Mouse (Mus musculus): ENCODE results near the gene Shank2. TPM values are rescaled to one million over a fixed set of nuclear protein-coding genes. Genes with fewer than 3 reads are reported as not detected.

The Shank2 gene
- total RNA-seq, 1 experiment from 2014 or later: not detected

DNA sequence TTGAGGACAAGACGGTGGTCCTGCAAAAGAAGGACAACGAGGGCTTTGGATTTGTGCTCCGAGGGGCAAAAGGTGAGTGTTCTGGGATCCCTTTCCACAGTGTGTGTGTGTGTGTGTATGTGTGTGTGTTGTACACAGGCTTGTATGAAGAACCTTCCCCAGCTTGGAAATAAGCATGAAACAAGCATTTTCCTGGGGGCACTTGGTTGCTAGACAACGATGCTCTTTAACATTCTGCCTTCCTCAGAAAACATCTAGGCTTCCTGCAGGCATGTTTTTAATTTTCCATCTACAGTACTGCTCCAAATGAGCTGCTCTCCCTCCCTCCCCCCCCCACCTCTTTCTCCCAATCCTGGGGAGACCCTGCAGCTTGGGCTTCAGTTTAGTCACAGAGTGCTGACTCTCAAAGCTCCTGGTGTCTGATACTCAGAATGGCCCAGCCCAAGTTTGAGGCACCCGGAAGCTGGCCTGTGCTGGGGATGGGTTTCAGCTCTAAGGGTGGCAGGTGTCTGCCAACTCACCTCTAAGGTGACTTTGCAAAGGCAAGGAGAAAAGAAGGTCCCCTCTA, 283.4 kb downstream of the Shank2 start:
- no peak for ATAC-seq (replicated peaks; ENCODE audit: insufficient number of reproducible peaks, low FRiP score, low TSS enrichment, poor library complexity, severe bottlenecking)

DNA sequence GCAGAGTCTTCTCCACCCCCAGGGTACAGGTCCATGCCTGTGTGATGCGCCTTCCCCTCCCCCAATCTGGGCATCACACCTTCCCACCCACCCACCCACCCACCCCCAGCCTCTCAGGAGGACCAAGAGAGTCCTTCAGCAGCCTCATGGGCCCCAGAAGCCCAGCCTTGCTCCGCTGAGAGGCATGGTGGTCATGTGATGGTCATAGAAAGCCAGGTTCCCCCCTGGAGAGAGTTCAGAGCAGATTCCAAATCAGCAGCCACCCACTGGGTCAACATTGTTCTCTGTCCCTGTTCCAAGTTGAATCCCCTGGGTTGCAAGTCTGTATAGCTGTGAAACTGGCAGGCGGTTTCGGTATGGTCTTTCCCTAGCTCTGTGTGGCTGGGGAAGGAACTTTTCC, 284.2 kb downstream of the Shank2 start:
- ATAC-seq (replicated peaks; ENCODE audit: insufficient number of reproducible peaks, low FRiP score, low TSS enrichment, poor library complexity, severe bottlenecking): no peak

- ATAC-seq (replicated peaks; ENCODE audit: insufficient number of reproducible peaks, low FRiP score, low TSS enrichment, poor library complexity, severe bottlenecking): no peak
These were observed 286.3 kb downstream of the Shank2 start for GRCm38 (mm10) chr7:144287991-144288390.

GRCm38 (mm10) chr7:144291478-144291877, 289.8 kb downstream of the Shank2 start:
- no peak for ATAC-seq (replicated peaks; ENCODE audit: insufficient number of reproducible peaks, low FRiP score, low TSS enrichment, poor library complexity, severe bottlenecking)

DNA sequence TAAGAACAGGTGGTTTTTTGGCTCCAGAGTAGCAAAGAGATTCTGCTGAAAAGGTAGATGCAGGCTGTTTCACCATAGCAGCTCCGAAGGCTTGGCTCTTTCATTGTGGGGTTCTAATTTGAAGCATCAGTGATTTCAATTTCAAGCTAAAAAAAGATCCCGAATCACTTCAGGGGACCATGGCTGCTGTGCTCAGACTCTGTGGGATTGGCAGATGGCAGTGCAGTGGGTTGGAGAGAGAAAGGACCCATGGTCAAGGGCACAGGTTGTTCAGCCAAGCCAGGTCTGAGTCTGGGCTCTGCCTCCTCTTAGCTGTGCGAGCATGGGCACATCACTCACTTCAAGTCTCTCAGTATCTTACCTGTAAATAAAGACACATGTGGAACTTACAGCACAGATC, 291.9 kb downstream of the Shank2 start:
- ATAC-seq (replicated peaks; ENCODE audit: insufficient number of reproducible peaks, low FRiP score, low TSS enrichment, poor library complexity, severe bottlenecking): no peak

GRCm38 (mm10) chr7:144294239-144295200, 292.8 kb downstream of the Shank2 start:
- ATAC-seq (replicated peaks; ENCODE audit: insufficient number of reproducible peaks, low FRiP score, low TSS enrichment, poor library complexity, severe bottlenecking): no peak

DNA sequence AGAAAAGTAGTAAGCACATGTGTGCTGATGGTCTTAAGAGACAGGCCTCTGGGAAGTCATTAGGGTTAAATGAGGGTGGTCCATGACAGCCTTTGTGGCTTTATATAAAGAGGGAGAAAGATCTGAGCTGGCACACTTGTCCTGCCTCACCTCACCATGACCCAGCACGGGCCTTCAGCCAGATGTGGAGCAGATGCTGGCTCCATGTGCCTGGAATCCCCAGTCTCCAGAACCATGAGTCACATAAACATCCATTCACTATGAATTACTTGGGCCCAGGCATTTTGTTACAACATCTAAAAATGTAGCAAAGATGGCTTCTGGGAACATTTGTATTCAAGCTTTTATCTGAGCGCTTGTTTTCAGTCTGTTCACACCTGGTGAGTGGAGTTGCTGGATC, 297.6 kb downstream of the Shank2 start:
- ATAC-seq (replicated peaks; ENCODE audit: insufficient number of reproducible peaks, low FRiP score, low TSS enrichment, poor library complexity, severe bottlenecking): no peak

DNA sequence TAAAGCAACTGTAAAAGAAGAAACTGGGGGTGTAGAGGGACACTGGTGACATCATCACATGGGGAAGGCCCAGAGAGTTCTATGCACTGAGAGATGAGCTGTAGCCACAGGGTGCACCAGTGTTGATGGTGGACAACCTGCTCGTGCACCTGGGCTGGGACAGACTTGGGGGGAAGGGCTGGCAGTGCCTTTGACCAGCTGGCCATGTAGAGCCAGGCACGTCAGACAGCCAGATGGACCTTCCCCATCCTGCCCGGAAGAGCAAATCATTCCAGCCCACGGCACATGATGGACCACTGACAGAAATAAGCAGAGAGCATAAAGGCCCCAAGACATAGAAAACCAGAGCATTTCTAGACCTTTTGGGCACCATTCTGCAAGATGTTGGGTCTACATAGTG, 299.9 kb downstream of the Shank2 start:
- no peak for ATAC-seq (replicated peaks; ENCODE audit: insufficient number of reproducible peaks, low FRiP score, low TSS enrichment, poor library complexity, severe bottlenecking)

DNA sequence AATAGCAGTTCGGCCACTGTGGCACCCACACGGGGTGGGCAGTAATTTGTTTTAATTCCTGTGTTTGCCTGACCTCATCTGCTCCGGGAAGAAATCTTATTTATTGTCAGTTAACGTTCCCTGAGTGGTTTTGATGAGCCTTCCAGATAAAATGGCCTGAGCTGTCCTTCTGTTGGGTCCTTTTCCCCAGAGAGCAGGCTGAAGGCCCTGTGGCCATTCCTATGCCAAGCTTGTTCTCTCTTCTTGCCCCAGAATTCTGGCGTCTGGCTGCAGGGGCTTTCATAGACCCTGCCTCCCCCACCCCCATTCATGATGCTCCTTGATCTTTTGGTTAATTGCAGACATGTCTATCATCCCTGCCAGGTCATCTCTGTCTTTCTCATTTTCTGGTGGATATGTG, 300.8 kb downstream of the Shank2 start:
- no peak for ATAC-seq (replicated peaks; ENCODE audit: insufficient number of reproducible peaks, low FRiP score, low TSS enrichment, poor library complexity, severe bottlenecking)

DNA sequence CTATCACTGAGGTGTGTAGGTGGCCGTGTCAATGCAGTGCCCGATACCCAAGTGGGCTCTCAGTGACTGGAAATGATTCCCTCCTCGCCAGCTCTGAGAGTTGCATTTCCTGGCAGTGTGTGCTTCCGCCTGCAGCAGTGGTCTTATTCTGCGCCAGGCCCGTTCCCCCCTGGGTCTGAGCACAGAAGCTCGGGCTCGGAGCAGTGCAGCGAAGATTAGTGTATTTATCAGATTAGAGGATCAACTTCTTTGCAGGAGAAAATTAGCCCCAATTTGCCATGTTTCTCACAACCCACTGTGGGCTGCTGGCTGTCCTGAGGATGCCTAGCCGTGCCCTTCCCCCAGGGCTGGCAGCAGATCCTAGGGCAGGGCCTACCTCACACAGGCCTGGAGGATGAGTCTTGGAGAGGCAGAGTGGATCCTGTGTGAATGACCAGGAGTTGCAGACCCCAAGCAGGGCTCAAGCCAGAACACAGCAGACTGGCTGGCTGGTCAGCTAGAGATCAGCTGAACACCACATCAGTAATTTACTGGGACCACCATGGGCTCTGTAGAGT, 306.2 kb downstream of the Shank2 start:
- no peak for ATAC-seq (replicated peaks; ENCODE audit: insufficient number of reproducible peaks, low FRiP score, low TSS enrichment, poor library complexity, severe bottlenecking)

DNA sequence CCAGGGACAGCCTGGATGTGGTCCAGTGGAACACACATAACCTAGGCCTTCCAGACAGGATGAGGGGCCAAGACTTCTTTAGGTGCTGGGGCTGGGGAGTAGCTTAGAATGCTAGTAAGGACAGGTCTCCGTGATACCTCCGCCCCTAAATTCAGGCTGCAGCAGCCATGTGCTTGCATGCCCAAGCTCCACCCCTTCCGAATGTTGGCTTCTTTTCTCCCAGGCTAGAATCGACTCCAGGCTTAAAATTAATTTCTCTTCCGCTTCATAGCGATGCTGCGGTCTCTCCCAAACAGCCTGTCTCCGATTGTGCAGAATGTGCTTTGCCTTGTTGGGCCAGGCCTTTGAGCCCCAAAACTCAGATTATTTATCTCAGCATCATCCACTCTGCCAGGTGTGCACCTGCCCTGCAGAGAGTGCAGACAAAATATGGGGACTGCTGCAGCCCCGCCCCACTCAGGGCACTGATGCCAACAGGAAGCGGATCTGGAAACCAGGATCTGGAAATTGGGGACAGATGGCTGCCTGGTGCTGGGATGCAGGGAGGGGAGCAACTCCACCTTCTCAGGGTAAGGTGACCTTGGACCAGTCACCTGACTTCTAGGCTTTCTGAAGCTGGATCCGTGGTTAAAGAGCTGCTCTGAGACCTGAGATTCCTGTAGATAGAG, 312.8 kb downstream of the Shank2 start:
- no peak for ATAC-seq (replicated peaks; ENCODE audit: insufficient number of reproducible peaks, low FRiP score, low TSS enrichment, poor library complexity, severe bottlenecking)

- ATAC-seq (replicated peaks; ENCODE audit: insufficient number of reproducible peaks, low FRiP score, low TSS enrichment, poor library complexity, severe bottlenecking): no peak
These were observed 314.5 kb downstream of the Shank2 start for GRCm38 (mm10) chr7:144316224-144316623.

GRCm38 (mm10) chr7:144316797-144317196, 315.1 kb downstream of the Shank2 start:
- ATAC-seq (replicated peaks; ENCODE audit: insufficient number of reproducible peaks, low FRiP score, low TSS enrichment, poor library complexity, severe bottlenecking): no peak

GRCm38 (mm10) chr7:144324077-144324476, 322.3 kb downstream of the Shank2 start:
- no peak for ATAC-seq (replicated peaks; ENCODE audit: insufficient number of reproducible peaks, low FRiP score, low TSS enrichment, poor library complexity, severe bottlenecking)

GRCm38 (mm10) chr7:144324861-144325260, 323.1 kb downstream of the Shank2 start:
- ATAC-seq (replicated peaks; ENCODE audit: insufficient number of reproducible peaks, low FRiP score, low TSS enrichment, poor library complexity, severe bottlenecking): no peak

- ATAC-seq (replicated peaks; ENCODE audit: insufficient number of reproducible peaks, low FRiP score, low TSS enrichment, poor library complexity, severe bottlenecking): no peak
These were observed 323.9 kb downstream of the Shank2 start for GRCm38 (mm10) chr7:144325603-144326002.

GRCm38 (mm10) chr7:144329403-144329890, 327.7 kb downstream of the Shank2 start:
- no peak for ATAC-seq (replicated peaks; ENCODE audit: insufficient number of reproducible peaks, low FRiP score, low TSS enrichment, poor library complexity, severe bottlenecking)

- no peak for ATAC-seq (replicated peaks; ENCODE audit: insufficient number of reproducible peaks, low FRiP score, low TSS enrichment, poor library complexity, severe bottlenecking)
These were observed 334.9 kb downstream of the Shank2 start for GRCm38 (mm10) chr7:144336626-144337025.

DNA sequence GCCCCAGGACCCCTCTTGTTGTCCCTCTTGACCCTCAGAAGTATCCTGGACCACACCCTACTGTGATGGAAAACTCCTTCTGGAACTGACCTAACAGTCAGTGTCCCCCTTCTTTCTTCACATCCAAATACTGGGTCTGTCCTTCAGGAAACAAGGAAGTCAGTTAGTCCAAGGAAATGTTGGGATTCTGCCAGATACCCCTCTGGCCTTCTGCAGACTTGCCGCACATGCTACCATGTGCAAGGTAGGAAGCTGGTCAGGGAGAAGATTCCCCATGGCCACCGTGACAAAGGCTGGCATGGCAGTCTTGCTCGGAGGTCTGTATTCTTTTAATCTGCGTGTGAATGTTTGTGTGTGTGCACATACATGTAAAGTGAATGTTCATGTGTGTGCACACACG, 337.0 kb downstream of the Shank2 start:
- no peak for ATAC-seq (replicated peaks; ENCODE audit: insufficient number of reproducible peaks, low FRiP score, low TSS enrichment, poor library complexity, severe bottlenecking)
